26 mouse cellular contexts compared by ENCODE assay signal in genomic region chr3:130541541-130541940, GRCm38 (mm10).
"Had no signal": no experiment of that assay in that cellular context is flagged by ENCODE, and none has a peak within 500 bp of the region (broad histone marks: within the 10 kb centered on the region; RNA-seq: fewer than 3 reads in every experiment).

No protein-coding gene starts in this region.

- DNase-seq: cerebellum, adult 8-10 months; cerebellum, adult 9-11 months; cerebellum, postnatal 14 days; cerebellum, postnatal 25 days; cerebellum, postnatal 36 days; embryo, embryonic 11 days; forebrain, postnatal 0 days; gastrocnemius, adult 2 months; gastrocnemius, postnatal 10 days; gastrocnemius, postnatal 14 days; gastrocnemius, postnatal 25 days; gastrocnemius, postnatal 36 days; heart, adult 11 months; heart, adult 18-20 months; heart, adult 2 months had no signal

- ATAC-seq: forebrain, embryonic 13.5 days; forebrain, embryonic 14.5 days; forebrain, embryonic 15.5 days; forebrain, embryonic 16.5 days; forebrain, postnatal 0 days had no signal

- H3K4me3 ChIP-seq: embryonic facial prominence, embryonic 10.5 days; embryonic facial prominence, embryonic 12.5 days; embryonic facial prominence, embryonic 13.5 days; embryonic facial prominence, embryonic 15.5 days; erythroblast, embryonic 14.5 days; forebrain, embryonic 10.5 days; forebrain, embryonic 12.5 days; forebrain, embryonic 13.5 days; forebrain, embryonic 15.5 days; gastrocnemius, adult 2 months; heart, adult 2 months had no signal

- H3K36me3 ChIP-seq: embryonic facial prominence, embryonic 10.5 days; embryonic facial prominence, embryonic 12.5 days; embryonic facial prominence, embryonic 13.5 days; embryonic facial prominence, embryonic 15.5 days; forebrain, embryonic 10.5 days; forebrain, embryonic 12.5 days; forebrain, embryonic 15.5 days had no signal

- H3K9me3 ChIP-seq: embryonic facial prominence, embryonic 10.5 days; embryonic facial prominence, embryonic 12.5 days; embryonic facial prominence, embryonic 13.5 days; embryonic facial prominence, embryonic 15.5 days; forebrain, embryonic 10.5 days; forebrain, embryonic 12.5 days; forebrain, embryonic 13.5 days; forebrain, embryonic 15.5 days had no signal

- H3K4me1 ChIP-seq: embryonic facial prominence, embryonic 10.5 days; embryonic facial prominence, embryonic 12.5 days; embryonic facial prominence, embryonic 13.5 days; embryonic facial prominence, embryonic 15.5 days; forebrain, embryonic 10.5 days; forebrain, embryonic 12.5 days; forebrain, embryonic 13.5 days; forebrain, embryonic 15.5 days had no signal

- H3K9ac ChIP-seq: embryonic facial prominence, embryonic 12.5 days; embryonic facial prominence, embryonic 13.5 days; embryonic facial prominence, embryonic 15.5 days; forebrain, embryonic 12.5 days; forebrain, embryonic 13.5 days; forebrain, embryonic 15.5 days; forebrain, postnatal 0 days had no signal

- H3K27ac ChIP-seq: embryonic facial prominence, embryonic 10.5 days; embryonic facial prominence, embryonic 12.5 days; embryonic facial prominence, embryonic 13.5 days; embryonic facial prominence, embryonic 15.5 days; forebrain, embryonic 10.5 days; forebrain, embryonic 12.5 days; forebrain, embryonic 13.5 days; forebrain, embryonic 15.5 days; gastrocnemius, adult 2 months; heart, adult 2 months had no signal

- H3K27me3 ChIP-seq: embryonic facial prominence, embryonic 12.5 days; embryonic facial prominence, embryonic 13.5 days; embryonic facial prominence, embryonic 15.5 days; forebrain, embryonic 12.5 days; forebrain, embryonic 13.5 days; forebrain, embryonic 15.5 days had no signal

- H3K4me2 ChIP-seq: embryonic facial prominence, embryonic 12.5 days; embryonic facial prominence, embryonic 13.5 days; embryonic facial prominence, embryonic 15.5 days; forebrain, embryonic 12.5 days; forebrain, embryonic 13.5 days; forebrain, embryonic 15.5 days had no signal
